Mouse (Mus musculus) heart, embryonic 14.5 days (tissue): ENCODE measurements around the gene Camk1. TPM values are rescaled to one million over a fixed set of nuclear protein-coding genes. Genes with fewer than 3 reads are reported as not detected.

ENCODE experiments used
- ATAC-seq: fragments of 200-750 bp; cut with Nextera tagmentation; 2 replicates; pipeline ENCODE4 v1.8.0; 2017; ENCODE audit warnings: low read depth, moderate TSS enrichment; ENCODE audit not compliant: insufficient number of reproducible peaks, insufficient read depth, low FRiP score
- H3K27ac ChIP-seq, 2 experiments: fragments of 200-500 bp in 1 of 2; fragments of 300-500 bp in 1 of 2; sonication (generic) in 1 of 2; replicated peaks in 1 of 2; 2 replicates each; pipeline ENCODE4 v1.5.1; 2012 to 2014; ENCODE audit warnings: low read depth in 2 of 2, low read length in 2 of 2, control low read depth in 1 of 2, mild to moderate bottlenecking in 1 of 2, mixed read lengths in 1 of 2; ENCODE audit not compliant: control insufficient read depth in 1 of 2, insufficient read depth in 1 of 2
- H3K27me3 ChIP-seq: fragments of 300-500 bp; sonication (generic); 2 replicates; pipeline ENCODE4 v1.6.1; 2014; ENCODE audit warnings: mild to moderate bottlenecking, low read length, control low read depth; ENCODE audit not compliant: control insufficient read depth, insufficient read depth
- H3K36me3 ChIP-seq: fragments of 300-500 bp; sonication (generic); 2 replicates; pipeline ENCODE4 v1.6.1; 2014; ENCODE audit warnings: mild to moderate bottlenecking, control low read depth, low read length, mixed read lengths; ENCODE audit not compliant: control insufficient read depth, insufficient read depth
- H3K4me1 ChIP-seq, 2 experiments: fragments of 200-500 bp in 1 of 2; fragments of 300-500 bp in 1 of 2; sonication (generic) in 1 of 2; 2 replicates each; pipeline ENCODE4 v1.6.1; 2012 to 2014; ENCODE audit warnings: low read length in 2 of 2, control low read depth in 1 of 2, mixed read lengths in 1 of 2; ENCODE audit not compliant: control insufficient read depth in 2 of 2, insufficient read depth in 2 of 2
- H3K4me2 ChIP-seq: fragments of 300-500 bp; sonication (generic); 2 replicates; pipeline ENCODE4 v1.6.1; 2014; ENCODE audit warnings: mild to moderate bottlenecking, low read length
- H3K4me3 ChIP-seq, 2 experiments: fragments of 200-500 bp in 1 of 2; fragments of 300-500 bp in 1 of 2; sonication (generic) in 1 of 2; 2 replicates each; pipeline ENCODE4 v1.5.1; 2012 to 2014; ENCODE audit warnings: low read length in 2 of 2, mild to moderate bottlenecking in 2 of 2, control low read depth in 1 of 2, low read depth in 1 of 2, moderate library complexity in 1 of 2; ENCODE audit not compliant: control insufficient read depth in 1 of 2, insufficient read depth in 1 of 2
- H3K9ac ChIP-seq: fragments of 300-500 bp; sonication (generic); 2 replicates; pipeline ENCODE4 v1.6.1; 2014; ENCODE audit warnings: mild to moderate bottlenecking, low read length
- H3K9me3 ChIP-seq: fragments of 300-500 bp; sonication (generic); 2 replicates; pipeline ENCODE4 v1.6.1; 2016; ENCODE audit warnings: low read length, control low read depth; ENCODE audit not compliant: control insufficient read depth
- WGBS: fragments of 180-500 bp; shearing (Covaris S2); extraction: QIAGEN DNeasy Blood & Tissue Kit; methylation state at CpG from one replicate; pipeline ENCODE4 v1.1.7; 2014; 5-methylcytosine and 5-hydroxymethylcytosine counted together
- polyA plus RNA-seq: library from polyadenylated mRNA; unstranded; fragments of >200 nt; fragmentation: Nextera tagmentation; extraction: Ambion mirVana; gene quantifications from 2 replicates; pipeline ENCODE4 v1.2.1, GENCODE M21; 2014

Gene Camk1
- polyA plus RNA-seq, 1 experiment from 2014 or later: 131 TPM

DNA sequence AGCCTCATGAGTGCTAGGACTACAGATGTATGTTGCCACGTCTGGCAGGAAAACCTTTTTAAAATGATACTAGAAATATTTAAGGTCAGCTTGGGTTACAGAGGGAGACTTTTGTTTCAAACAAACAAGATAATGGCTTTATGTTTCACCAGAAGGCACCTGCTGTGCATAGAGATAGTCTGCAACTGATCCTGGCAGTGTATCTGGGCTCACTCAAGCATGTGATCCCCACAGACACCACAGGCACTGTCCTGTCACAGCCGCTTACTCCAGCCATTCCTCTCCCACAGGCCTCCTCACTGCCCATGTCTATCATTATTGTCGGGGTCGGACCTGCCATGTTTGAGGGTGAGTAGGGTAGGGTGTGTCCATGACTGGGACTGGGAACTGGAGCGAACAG, 42.4 kb downstream of the Camk1 start:
- Histone ChIP-seq H3K36me3 (no peaks in the 10 kb centered on the region), H3K4me2 (no peak overlapping the region), H3K9me3 (no peaks in the 10 kb centered on the region), H3K9ac (no peak overlapping the region), H3K4me1 (peaks cover 0 to 3% of the 10 kb centered on the region in 2 experiments; a peak in 1 of 4 replicates), H3K4me3 (no peak overlapping the region), H3K27ac (no peak overlapping the region), H3K27me3 (no peaks in the 10 kb centered on the region)
- ATAC-seq: no peak
- WGBS: 75% methylated on average over 5 of the region's 5 CpGs

DNA sequence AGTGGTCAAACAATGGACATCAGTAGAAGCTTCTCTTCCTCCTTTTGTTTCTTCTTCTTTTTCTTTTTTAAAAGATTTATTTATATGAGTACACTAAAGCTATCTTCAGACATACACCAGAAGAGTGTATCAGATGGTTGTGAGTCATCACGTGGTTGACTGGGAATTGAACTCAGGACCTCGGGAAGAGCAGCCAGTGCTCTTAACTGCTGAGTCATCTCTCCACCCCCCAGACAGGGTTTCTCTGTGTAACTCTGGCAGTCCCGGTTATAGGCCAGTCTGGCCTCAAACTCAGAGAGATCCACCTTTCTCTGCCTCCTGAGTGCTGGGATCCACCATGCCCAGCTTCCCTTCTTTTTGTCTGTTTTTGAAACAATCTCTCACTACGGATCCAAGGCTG, 47.1 kb downstream of the Camk1 start:
- H3K9me3 ChIP-seq: no peaks in the 10 kb centered on the region
- 64% methylated on average over 4 of the region's 4 CpGs for WGBS
- H3K4me2 ChIP-seq: no peak overlapping the region
- no peak overlapping the region for H3K27ac ChIP-seq
- ATAC-seq: no peak
- H3K4me3 ChIP-seq: no peak overlapping the region
- no peaks in the 10 kb centered on the region for H3K27me3 ChIP-seq
- no peaks in the 10 kb centered on the region for H3K36me3 ChIP-seq
- H3K4me1 ChIP-seq: no peaks in the 10 kb centered on the region
- H3K9ac ChIP-seq: no peak overlapping the region

DNA sequence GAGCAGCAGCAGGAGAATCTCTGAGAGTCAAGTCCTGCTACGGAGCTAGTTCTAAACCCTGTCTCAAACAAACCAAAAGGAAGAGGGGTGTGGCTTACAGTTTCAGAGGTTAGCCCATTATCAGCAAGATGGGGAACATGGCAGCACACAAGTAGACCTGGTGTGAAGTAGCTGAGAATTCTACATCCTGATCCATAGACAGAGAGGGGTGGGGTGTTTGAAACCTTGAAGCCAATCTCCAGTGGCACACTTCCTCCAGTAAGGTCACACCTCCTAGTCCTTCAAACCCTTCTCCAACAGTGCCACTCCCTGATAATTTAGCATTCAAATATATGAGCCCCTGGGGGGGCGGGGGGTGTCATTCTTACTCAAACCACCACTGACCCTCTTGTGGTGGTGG, 47.7 kb downstream of the Camk1 start:
- Histone ChIP-seq H3K4me3 (no peak overlapping the region), H3K4me1 (no peaks in the 10 kb centered on the region), H3K27ac (no peak overlapping the region), H3K9me3 (no peaks in the 10 kb centered on the region), H3K36me3 (no peaks in the 10 kb centered on the region), H3K4me2 (no peak overlapping the region), H3K27me3 (no peaks in the 10 kb centered on the region), H3K9ac (no peak overlapping the region)
- 63% methylated on average over 2 of the region's 2 CpGs for WGBS
- ATAC-seq: no peak

- WGBS: 27% methylated on average over 5 of the region's 5 CpGs
- Histone ChIP-seq H3K27ac (no peak overlapping the region), H3K9me3 (no peaks in the 10 kb centered on the region), H3K36me3 (no peaks in the 10 kb centered on the region), H3K27me3 (no peaks in the 10 kb centered on the region), H3K4me3 (no peak overlapping the region), H3K4me2 (no peak overlapping the region), H3K9ac (no peak overlapping the region), H3K4me1 (no peaks in the 10 kb centered on the region)
- no peak for ATAC-seq
Measured at GRCm38 (mm10) chr6:113292938-113293337, 50.8 kb downstream of the Camk1 start.

GRCm38 (mm10) chr6:113290346-113290745, 53.4 kb downstream of the Camk1 start:
- Histone ChIP-seq H3K4me3 (no peak overlapping the region), H3K36me3 (no peaks in the 10 kb centered on the region), H3K27me3 (peaks cover 8% of the 10 kb centered on the region; the same call in 1 of the 2 replicates), H3K9ac (no peak overlapping the region), H3K4me1 (no peaks in the 10 kb centered on the region), H3K9me3 (no peaks in the 10 kb centered on the region), H3K27ac (no peak overlapping the region), H3K4me2 (no peak overlapping the region)
- ATAC-seq: no peak
- WGBS: 62% methylated on average over 6 of the region's 6 CpGs

- no peak overlapping the region for H3K27ac ChIP-seq
- peaks cover 17% of the 10 kb centered on the region for H3K27me3 ChIP-seq
- no peaks in the 10 kb centered on the region for H3K4me1 ChIP-seq
- H3K9me3 ChIP-seq: no peaks in the 10 kb centered on the region
- no peak overlapping the region for H3K4me2 ChIP-seq
- no peak overlapping the region for H3K9ac ChIP-seq
- WGBS: 81% methylated on average over 15 of the region's 15 CpGs
- H3K4me3 ChIP-seq: no peak overlapping the region
- no peaks in the 10 kb centered on the region for H3K36me3 ChIP-seq
- no peak for ATAC-seq
Measured at GRCm38 (mm10) chr6:113289346-113289745, 54.4 kb downstream of the Camk1 start.

GRCm38 (mm10) chr6:113287236-113287635, 56.5 kb downstream of the Camk1 start:
- no peak overlapping the region for H3K4me3 ChIP-seq
- ATAC-seq: no peak
- WGBS: 62% methylated on average over 4 of the region's 4 CpGs
- no peaks in the 10 kb centered on the region for H3K36me3 ChIP-seq
- H3K9ac ChIP-seq: no peak overlapping the region
- no peak overlapping the region for H3K4me2 ChIP-seq
- peaks cover 38% of the 10 kb centered on the region for H3K27me3 ChIP-seq
- peaks cover 0 to 2% of the 10 kb centered on the region in 2 experiments; a peak in 1 of 4 replicates for H3K4me1 ChIP-seq
- no peak overlapping the region for H3K27ac ChIP-seq
- no peaks in the 10 kb centered on the region for H3K9me3 ChIP-seq

- Histone ChIP-seq H3K27ac (no peak overlapping the region), H3K9me3 (no peaks in the 10 kb centered on the region), H3K4me2 (no peak overlapping the region), H3K4me3 (no peak overlapping the region), H3K9ac (no peak overlapping the region), H3K36me3 (no peaks in the 10 kb centered on the region), H3K27me3 (peaks cover 44% of the 10 kb centered on the region), H3K4me1 (peaks cover 0 to 4% of the 10 kb centered on the region in 2 experiments; a peak in 1 of 4 replicates)
- no peak for ATAC-seq
- WGBS: 52% methylated on average over 1 of the region's 1 CpGs
Measured at GRCm38 (mm10) chr6:113286316-113286715, 57.5 kb downstream of the Camk1 start.
